ENCODE assay signal across 16 mouse cellular contexts in genomic region chr1:52216766-52217165, GRCm38 (mm10). TPM values are rescaled to one million over a fixed set of nuclear protein-coding genes. Genes with fewer than 3 reads are reported as not detected.
DNase-seq lines count a peak whose midpoint lies in the region; ATAC-seq and TF ChIP-seq lines count a peak whose summit lies in the region.
"Had no signal": no experiment of that assay in that cellular context is flagged by ENCODE, and none has a peak within 500 bp of the region (broad histone marks: within the 10 kb centered on the region; RNA-seq: fewer than 3 reads in every experiment).

No protein-coding gene starts in this region.

- H3K27ac ChIP-seq in liver, postnatal 0 days (ENCODE audit: low read depth), result no peak overlapping the region
- H3K27ac ChIP-seq: embryonic facial prominence, embryonic 12.5 days; forebrain, embryonic 12.5 days; limb, embryonic 13.5 days; macrophage had no signal

- no peaks in the 10 kb centered on the region for H3K27me3 ChIP-seq in liver, postnatal 0 days (ENCODE audit: insufficient read depth, low read length)
- H3K27me3 ChIP-seq: embryonic facial prominence, embryonic 12.5 days; forebrain, embryonic 12.5 days; limb, embryonic 13.5 days had no signal

- no peak overlapping the region for H3K4me3 ChIP-seq in liver, postnatal 0 days (ENCODE audit: low read depth, low read length)
- H3K4me3 ChIP-seq: embryonic facial prominence, embryonic 12.5 days; forebrain, embryonic 12.5 days; limb, embryonic 13.5 days; myocyte had no signal

- H3K36me3 ChIP-seq in liver, postnatal 0 days (replicated peaks; ENCODE audit: insufficient read depth, low read length), result no peaks in the 10 kb centered on the region; the same call in 1 of the 2 replicates

- H3K9ac ChIP-seq in liver, postnatal 0 days (replicated peaks), result no peak overlapping the region
- H3K9ac ChIP-seq: embryonic facial prominence, embryonic 12.5 days; forebrain, embryonic 12.5 days; limb, embryonic 13.5 days had no signal

- intact Hi-C loops in heart, postnatal 14 days (cut with DNase I), result loop anchor here (5.0 kb wide), 1 partner anchor 69 kb away; no protein-coding TSS in a partner anchor

- TF ChIP-seq CTCF in liver, postnatal 0 days (IDR thresholded peaks at IDR 0.05; ENCODE audit: low read depth), result peak; percentile 54

- no peak for TF ChIP-seq EP300 in liver, postnatal 0 days (IDR thresholded peaks at IDR 0.05; ENCODE audit: low read depth)

- H3K4me1 ChIP-seq in liver, postnatal 0 days (ENCODE audit: insufficient read depth), result no peaks in the 10 kb centered on the region
- H3K4me1 ChIP-seq: embryonic facial prominence, embryonic 12.5 days; forebrain, embryonic 12.5 days; limb, embryonic 13.5 days had no signal

- peak; percentile 9 to 23 for DNase-seq in cerebellum, postnatal 10 days
- no peak for DNase-seq in cerebellum, adult 11 months
- no peak for DNase-seq in liver, postnatal 0 days
- DNase-seq in liver, result no peak
- peak; percentile 22 for DNase-seq in MEL-GATA-1-ER (ENCODE audit: extremely low read depth, low read depth)
- DNase-seq in naive thymus-derived CD4-positive, alpha-beta T cell, adult 2 months (ENCODE audit: low read depth), result peak; percentile 50
- DNase-seq in right cerebral cortex, adult 2 months (ENCODE audit: low spot score in 2 of 2), result no peak
- no peak for DNase-seq in heart, postnatal 14 days
- DNase-seq: adrenal gland, adult 8-10 months; heart, postnatal 36 days; kidney, adult 8-10 months had no signal

- no peak for ATAC-seq in liver, postnatal 0 days

- H3K9me3 ChIP-seq in liver, postnatal 0 days (ENCODE audit: low read length), result no peaks in the 10 kb centered on the region
- H3K9me3 ChIP-seq: embryonic facial prominence, embryonic 12.5 days; forebrain, embryonic 12.5 days; limb, embryonic 13.5 days had no signal

- no peak overlapping the region for H3K4me2 ChIP-seq in liver, postnatal 0 days (ENCODE audit: low read depth, low read length)
- H3K4me2 ChIP-seq: embryonic facial prominence, embryonic 12.5 days; forebrain, embryonic 12.5 days; limb, embryonic 13.5 days had no signal

RNA-seq across cellular contexts. Expression of gene Gls, which starts 16.3 kb away (rescaled TPM):
- polyA plus RNA-seq in liver, postnatal 0 days (2015; fragmentation: Nextera tagmentation; extraction: Ambion mirVana), result 3.9 and 4.7 TPM in 2 replicates
- total RNA-seq in heart, postnatal 14 days (2021), result 10 to 100 TPM; 86.3 to 94.6 TPM

Comparison
In these comparisons a context has a peak if more than half of its experiments do, and no peak if none do; other contexts are left out.
1. DNase-seq: peak in cerebellum, postnatal 10 days (2 of 2), MEL-GATA-1-ER (single experiment) and naive thymus-derived CD4-positive, alpha-beta T cell, adult 2 months (single experiment); none in cerebellum, adult 11 months (single experiment), liver, postnatal 0 days (single experiment), liver (single experiment), right cerebral cortex, adult 2 months (0 of 2) and heart, postnatal 14 days (0 of 2).